Mouse (Mus musculus) olfactory bulb, adult 2 months (tissue): Measurements from ENCODE around the gene Rpgrip1.

Source experiments
- CTCF ChIP-seq: fragments of 200-500 bp; IDR thresholded peaks from 2 replicates; pipeline ENCODE4 v1.5.1; 2012; ENCODE audit warnings: low read depth, mild to moderate bottlenecking, low read length, moderate library complexity; ENCODE audit not compliant: insufficient read depth
- POLR2A ChIP-seq: fragments of 200-500 bp; IDR thresholded peaks from 2 replicates; pipeline ENCODE4 v1.6.1; 2012; ENCODE audit warnings: mild to moderate bottlenecking, low read depth, low read length, moderate library complexity; ENCODE audit not compliant: insufficient read depth

GRCm38 (mm10) chr14:52117241-52117640, 6.7 kb downstream of the Rpgrip1 start:
- TF ChIP-seq CTCF (no peak), POLR2A (no peak)
